Mouse (Mus musculus) neural tube, embryonic 10.5 days (tissue): Measurements from ENCODE around the gene Pelp1.

ENCODE experiments used
- DNase-seq: peaks from one replicate; pipeline ENCODE4 v3.0.0-alpha.2; 2017; ENCODE audit warnings: low spot score; ENCODE audit errors: extremely low spot score

The Pelp1 gene

DNA sequence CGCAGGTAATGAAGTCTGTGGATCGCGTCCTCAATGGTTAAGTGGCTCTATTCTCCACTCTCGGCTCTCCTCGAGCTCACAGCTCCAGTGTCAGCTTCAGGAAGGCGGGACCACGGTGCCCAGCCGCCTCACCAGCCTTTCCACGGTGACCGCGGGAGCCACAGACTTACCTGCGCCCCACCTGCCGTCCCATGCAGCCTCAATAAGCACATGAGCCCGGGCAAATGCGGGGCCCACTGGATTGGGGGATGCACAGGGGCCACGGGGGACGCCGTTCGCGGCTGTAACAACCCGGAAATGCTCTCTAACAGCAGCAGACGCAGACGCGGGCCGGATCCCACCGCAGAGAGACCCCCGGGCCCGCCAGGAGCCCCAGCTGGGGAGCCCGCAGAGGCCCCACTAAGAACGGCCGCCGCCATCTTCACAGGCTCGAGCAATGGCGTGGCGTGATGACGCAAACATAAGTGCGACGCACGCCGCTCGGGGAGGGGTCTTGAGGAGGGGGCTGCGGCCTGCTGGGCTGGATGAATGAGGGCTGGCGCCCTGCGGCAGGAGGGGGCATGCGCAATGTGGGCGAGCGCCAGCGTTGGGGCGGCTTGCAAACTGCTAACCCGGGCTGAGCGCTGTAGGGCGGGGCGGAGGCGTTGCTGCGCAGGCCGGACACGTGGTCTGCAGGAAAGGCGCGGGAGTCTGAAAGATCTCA, at the start of gene Pelp1:
Gene Pelp1, minus strand, starts transcription at position 438 of the 703 bp plus-strand sequence.
- peak; percentile 96 for DNase-seq

- peak; percentile 33 for DNase-seq
These were observed 49.1 kb upstream of the Pelp1 start, which contains the start of gene Zmynd15 for GRCm38 (mm10) chr11:70458688-70459600. Zmynd15 (plus strand) TSS chr11:70459433.

GRCm38 (mm10) chr11:70453261-70454044, 43.6 kb upstream of the Pelp1 start:
- no peak for DNase-seq

- DNase-seq = peak; percentile 95
These were observed 42.1 kb upstream of the Pelp1 start, which contains the start of gene Med11 for GRCm38 (mm10) chr11:70451797-70452498. Med11 (plus strand) TSS chr11:70451919.

GRCm38 (mm10) chr11:70450926-70451325, 41.1 kb upstream of the Pelp1 start:
- DNase-seq = no peak

- no peak for DNase-seq
These were observed 37.5 kb upstream of the Pelp1 start for GRCm38 (mm10) chr11:70447373-70447772.

DNA sequence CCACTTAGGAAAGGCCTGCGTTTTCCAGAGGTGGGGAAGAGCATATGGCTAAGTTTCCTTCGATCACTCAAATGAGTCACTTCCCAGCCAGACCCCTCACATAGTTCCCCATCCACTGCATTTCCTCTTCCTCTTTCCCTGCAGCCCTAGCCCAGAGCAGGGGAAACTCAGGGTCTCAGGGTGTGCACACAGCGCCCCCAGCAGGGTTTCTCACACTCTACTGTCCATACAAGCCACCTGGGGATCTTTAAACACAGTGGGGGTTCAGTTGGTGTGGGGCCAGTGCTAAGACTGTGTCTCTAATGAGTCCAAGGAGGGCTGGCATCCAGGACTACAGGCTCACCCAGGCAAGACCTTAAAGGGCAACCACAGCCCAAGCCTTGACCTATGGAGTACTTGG, 36.9 kb upstream of the Pelp1 start:
- DNase-seq = no peak

DNA sequence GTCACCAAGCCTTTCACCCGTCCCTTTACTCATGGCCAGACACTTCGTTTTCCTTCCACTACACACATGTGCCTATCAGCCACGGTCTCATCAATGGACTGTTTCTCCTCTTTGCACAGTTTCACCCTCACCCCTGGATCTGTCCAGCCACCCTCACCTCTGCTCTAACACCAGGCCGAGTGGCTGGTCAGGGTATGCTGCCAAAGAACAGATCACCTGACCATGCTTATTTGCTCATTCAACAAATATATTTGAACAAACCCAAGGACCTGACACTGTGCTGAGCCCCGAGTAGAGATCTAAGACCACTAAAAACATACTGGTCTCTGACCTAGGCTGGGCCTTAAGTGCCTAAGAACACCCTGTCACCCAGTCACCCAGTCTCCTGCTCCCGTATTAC, 34.8 kb upstream of the Pelp1 start:
- DNase-seq = no peak

DNA sequence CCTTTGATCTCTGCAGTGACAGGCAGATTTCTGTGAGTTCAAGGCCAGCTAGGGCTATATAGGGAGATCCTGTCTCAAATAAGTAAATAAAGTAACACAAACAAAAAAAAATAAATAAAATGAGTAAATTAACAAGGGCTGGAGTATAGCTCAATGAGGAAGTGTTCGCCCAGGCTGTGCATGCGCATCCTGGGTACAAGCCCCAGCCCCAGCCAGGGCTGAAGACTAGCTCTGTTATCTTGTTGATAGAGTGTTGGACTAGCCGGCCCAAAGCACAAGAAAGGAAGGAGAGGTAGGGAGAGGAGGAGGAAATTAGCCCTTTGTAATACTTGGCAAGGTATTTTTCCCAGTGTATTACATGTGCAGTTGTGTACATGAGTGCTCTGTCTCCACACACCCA, 34.1 kb upstream of the Pelp1 start:
- DNase-seq = no peak

- DNase-seq = no peak
These were observed 32.1 kb upstream of the Pelp1 start for GRCm38 (mm10) chr11:70441882-70442281.

- DNase-seq = no peak
These were observed 30.8 kb upstream of the Pelp1 start for GRCm38 (mm10) chr11:70440637-70441036.

DNA sequence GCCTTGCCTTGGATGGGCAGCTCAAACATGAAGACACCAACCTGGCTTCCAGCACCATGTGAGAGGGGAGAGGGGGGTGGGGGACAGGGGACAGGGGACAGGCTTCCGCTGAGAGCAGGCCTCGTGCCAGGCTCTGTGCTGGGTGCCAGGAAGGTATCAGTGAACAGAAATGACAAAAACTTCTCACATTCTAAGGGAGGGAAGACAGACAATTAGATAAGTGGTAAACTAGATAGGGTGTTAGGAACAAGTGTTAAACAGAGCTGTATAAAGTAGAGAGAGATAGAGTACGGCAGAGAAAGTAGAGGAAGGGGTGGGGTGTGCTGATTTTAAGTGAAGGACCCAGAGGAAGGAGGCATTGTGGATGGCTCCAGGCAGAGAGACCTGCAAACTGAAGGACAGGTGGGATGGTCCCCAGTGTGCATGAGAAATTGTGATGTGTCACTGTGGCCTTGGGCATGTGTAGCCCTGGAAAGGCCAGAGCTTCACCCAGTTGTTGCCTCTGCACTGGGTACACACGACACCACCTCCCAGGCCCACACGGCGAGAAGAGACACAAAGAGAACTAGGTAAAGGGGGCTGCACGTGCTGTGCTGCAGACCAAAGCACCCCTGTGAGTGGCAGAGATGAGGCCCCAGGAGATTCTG, 29.0 kb upstream of the Pelp1 start:
- DNase-seq = no peak

DNA sequence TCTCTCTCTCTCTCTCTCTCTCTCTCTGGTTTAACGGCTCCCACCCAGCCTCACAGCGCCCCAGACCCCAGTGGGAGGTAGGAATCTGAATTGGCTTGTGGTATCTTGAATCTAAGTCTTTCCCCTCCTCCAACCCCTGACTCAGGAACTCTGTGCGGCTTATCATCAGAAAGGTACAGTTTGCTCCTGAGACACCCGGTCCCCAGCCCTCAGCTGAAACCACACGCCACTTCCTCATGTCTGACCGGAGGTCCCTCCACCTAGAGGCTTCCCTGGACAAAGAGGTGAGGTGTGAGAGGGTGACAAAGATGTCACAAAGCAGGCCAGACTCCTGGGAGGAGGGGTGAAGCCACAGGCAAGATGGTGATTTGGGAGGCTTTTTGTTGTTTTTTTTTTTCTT, 27.6 kb upstream of the Pelp1 start:
- DNase-seq = no peak

DNA sequence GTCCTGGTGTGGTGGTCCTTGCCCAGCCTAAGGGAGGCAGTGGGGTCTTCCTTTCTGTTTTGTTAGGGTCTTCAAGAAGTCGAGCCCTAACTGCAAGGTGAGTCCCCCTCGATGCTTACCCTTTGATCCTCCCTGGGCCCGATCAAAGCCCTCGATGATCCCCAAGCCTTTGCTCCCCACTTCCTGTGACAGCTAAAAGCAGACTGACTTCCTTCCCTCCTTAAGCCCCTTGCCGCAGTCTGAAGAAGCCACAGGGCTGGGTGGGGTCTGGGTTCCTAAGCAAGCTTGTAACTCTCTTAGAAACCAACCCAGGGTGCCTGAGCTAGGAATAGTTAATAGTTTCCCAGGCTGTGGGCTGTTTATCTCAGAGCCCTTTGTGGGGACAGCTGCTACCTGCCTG, 25.6 kb upstream of the Pelp1 start:
- DNase-seq = no peak

- no peak for DNase-seq
These were observed 24.1 kb upstream of the Pelp1 start for GRCm38 (mm10) chr11:70433951-70434350.

DNA sequence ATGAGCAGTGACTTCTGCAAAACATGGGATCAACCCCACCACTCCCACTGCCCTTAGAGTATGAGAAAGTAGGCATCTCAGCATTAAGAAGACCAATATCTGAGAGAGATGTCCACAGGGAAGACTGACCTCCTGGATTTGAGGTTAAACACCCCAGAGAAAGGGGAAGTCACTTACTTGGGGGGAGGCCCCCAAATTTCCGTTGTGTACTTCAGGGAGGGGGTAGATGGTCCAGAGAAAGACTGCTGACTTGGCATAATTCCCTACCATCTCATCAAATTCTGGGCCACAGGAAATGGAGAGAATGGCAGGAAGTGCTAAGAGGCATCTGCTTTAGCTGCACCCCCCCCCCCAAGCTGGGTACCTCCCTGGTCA, 23.7 kb upstream of the Pelp1 start:
- DNase-seq = no peak

DNA sequence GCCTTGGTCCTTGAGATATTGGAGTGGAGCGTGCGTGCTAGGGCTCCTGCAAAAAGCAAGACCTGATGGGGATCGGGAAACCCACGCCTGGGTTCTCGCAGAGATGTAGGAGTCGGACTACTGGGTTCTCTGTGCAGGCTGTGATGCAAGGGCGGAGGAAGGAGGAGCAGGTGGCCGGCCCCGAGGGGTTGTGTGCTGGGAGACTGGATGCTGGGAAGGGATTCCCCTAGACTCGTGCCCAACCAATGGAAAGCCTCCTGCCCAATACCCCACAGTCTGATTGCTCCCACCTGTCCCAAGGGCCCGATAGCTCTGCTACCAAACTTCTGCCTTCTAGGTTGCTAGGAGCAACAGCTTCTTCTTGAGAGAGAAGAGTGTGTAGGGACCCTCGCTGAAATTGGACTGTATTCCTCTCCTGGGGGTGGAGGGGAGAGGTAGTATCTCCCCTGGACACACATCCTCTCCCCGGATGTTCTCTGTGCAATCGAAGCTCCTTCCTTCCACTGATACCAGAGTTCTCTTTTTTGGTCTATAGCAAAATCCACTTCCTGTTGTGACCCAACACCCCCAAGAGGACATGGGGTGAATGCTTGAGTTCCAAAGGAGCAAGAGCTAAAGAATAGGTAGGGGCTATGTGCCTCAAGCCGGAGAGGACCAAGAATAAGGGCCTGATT, 23.2 kb upstream of the Pelp1 start:
- DNase-seq = no peak

- peak; percentile 99 for DNase-seq
These were observed 22.4 kb upstream of the Pelp1 start, which contains the start of gene Arrb2 for GRCm38 (mm10) chr11:70432048-70432894. Arrb2 (plus strand) TSS chr11:70432635.

DNA sequence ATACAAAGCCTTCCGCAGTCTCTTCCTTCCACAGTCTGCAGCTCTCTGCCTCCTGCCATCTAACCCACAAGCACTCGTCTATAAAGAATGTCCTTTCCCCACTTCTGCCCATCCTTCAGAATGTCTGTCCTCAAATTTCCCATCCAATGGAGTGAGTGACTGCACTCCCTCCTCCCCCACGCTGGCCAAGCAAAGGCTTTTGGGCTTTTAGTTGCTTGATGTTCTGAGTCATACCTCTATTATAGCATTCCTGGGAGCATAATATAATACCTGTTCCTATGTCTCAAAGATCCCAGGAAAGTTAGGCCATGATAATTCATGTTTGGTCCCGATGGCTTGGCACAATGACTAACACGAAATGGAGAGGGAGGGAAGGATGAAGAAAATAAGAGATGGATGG, 21.7 kb upstream of the Pelp1 start:
- DNase-seq = no peak
